11 mouse cellular contexts compared by ENCODE assay signal in the genomic region with DNA sequence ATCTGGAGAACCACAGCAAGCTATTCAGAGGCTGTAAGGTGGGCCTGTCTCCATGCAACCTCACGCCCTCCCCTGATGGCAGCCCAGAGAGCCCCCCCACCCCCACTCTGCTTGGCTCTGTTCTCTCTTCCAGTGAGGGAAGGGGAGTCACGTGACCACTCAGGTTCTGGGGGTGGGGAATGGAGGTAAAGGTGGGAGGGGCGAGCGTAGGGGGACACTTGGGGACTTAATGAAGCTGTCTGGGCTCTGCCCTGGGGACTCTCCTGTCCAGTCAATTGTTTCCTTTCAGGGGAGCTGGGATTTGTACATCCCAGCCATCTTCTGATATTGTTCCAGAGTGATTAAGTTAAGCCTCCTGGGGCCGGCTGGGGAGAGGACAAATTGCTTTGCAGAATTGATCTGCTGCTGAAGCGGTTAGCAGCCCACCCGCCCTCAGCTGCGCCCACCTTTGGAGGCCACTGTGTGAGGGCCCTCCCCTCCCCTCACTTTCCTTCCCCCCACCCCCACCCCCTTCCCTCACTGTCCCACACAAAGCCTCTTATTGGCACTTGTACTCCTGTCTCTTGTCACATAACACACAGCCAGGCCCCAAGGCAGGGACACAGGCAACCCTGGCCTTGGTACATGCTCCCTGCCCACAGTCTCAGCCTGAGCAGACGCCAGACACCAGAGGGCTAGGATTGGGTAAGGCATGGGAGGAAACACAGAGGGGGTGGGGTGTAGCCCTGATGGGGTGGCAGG. TPM values are rescaled to one million over a fixed set of nuclear protein-coding genes. Genes with fewer than 3 reads are reported as not detected.
A peak's percentile ranks its signal among the peaks of the same experiment; 100 is the strongest.
DNase-seq lines count a peak whose midpoint lies in the region; ATAC-seq and TF ChIP-seq lines count a peak whose summit lies in the region.
"Had no signal": no experiment of that assay in that cellular context is flagged by ENCODE, and none has a peak within 500 bp of the region (broad histone marks: within the 10 kb centered on the region; RNA-seq: fewer than 3 reads in every experiment).

No protein-coding gene starts in this region.

- peaks cover 26% of the 10 kb centered on the region for H3K4me1 ChIP-seq in lung, embryonic 16.5 days (replicated peaks; ENCODE audit: control insufficient read depth, insufficient read depth, low read length)
- H3K4me1 ChIP-seq in forebrain, embryonic 12.5 days: peaks cover 38% of the 10 kb centered on the region
- H3K4me1 ChIP-seq in limb, embryonic 14.5 days (ENCODE audit: control insufficient read depth, insufficient read depth, low read length): peaks cover 17% of the 10 kb centered on the region
- H3K4me1 ChIP-seq in stomach, embryonic 16.5 days (ENCODE audit: control insufficient read depth, insufficient read depth, low read length): peaks cover 10% of the 10 kb centered on the region; the same call in 1 of the 2 replicates

- no peaks in the 10 kb centered on the region for H3K36me3 ChIP-seq in lung, embryonic 16.5 days (ENCODE audit: control insufficient read depth, insufficient read depth, low read length)
- no peaks in the 10 kb centered on the region for H3K36me3 ChIP-seq in forebrain, embryonic 12.5 days (replicated peaks)
- H3K36me3 ChIP-seq in limb, embryonic 14.5 days (ENCODE audit: control insufficient read depth, insufficient read depth, low read length): no peaks in the 10 kb centered on the region
- H3K36me3 ChIP-seq in stomach, embryonic 16.5 days (ENCODE audit: control insufficient read depth, insufficient read depth, low read length): no peaks in the 10 kb centered on the region
- H3K36me3 ChIP-seq: limb, embryonic 15.5 days had no signal

- H3K9me3 ChIP-seq in lung, embryonic 16.5 days (ENCODE audit: control insufficient read depth, low read length): no peaks in the 10 kb centered on the region
- H3K9me3 ChIP-seq in forebrain, embryonic 12.5 days: no peaks in the 10 kb centered on the region
- no peaks in the 10 kb centered on the region for H3K9me3 ChIP-seq in limb, embryonic 14.5 days (ENCODE audit: control insufficient read depth, low read length)
- no peaks in the 10 kb centered on the region for H3K9me3 ChIP-seq in stomach, embryonic 16.5 days (replicated peaks; ENCODE audit: control insufficient read depth, low read length)
- H3K9me3 ChIP-seq: limb, embryonic 15.5 days had no signal

- H3K27ac ChIP-seq in lung, embryonic 16.5 days (ENCODE audit: low read length): no peak overlapping the region
- H3K27ac ChIP-seq in forebrain, embryonic 12.5 days: peak overlapping the region; percentile 90
- no peak overlapping the region for H3K27ac ChIP-seq in limb, embryonic 14.5 days (replicated peaks; ENCODE audit: low read depth, low read length)
- no peak overlapping the region for H3K27ac ChIP-seq in stomach, embryonic 16.5 days (ENCODE audit: low read length)
- H3K27ac ChIP-seq: limb, embryonic 15.5 days had no signal

- H3K4me2 ChIP-seq in lung, embryonic 16.5 days (ENCODE audit: low read depth, low read length): no peak overlapping the region
- peak overlapping the region; percentile 36 for H3K4me2 ChIP-seq in forebrain, embryonic 12.5 days
- peak overlapping the region; percentile 1; the same call in 1 of the 2 replicates for H3K4me2 ChIP-seq in limb, embryonic 14.5 days (replicated peaks; ENCODE audit: low read depth, low read length, severe bottlenecking)
- H3K4me2 ChIP-seq in stomach, embryonic 16.5 days (ENCODE audit: low read depth, low read length): no peak overlapping the region
- H3K4me2 ChIP-seq: limb, embryonic 15.5 days had no signal

- TF ChIP-seq POLR2A in limb, embryonic 14.5 days (IDR thresholded peaks at IDR 0.05; ENCODE audit: borderline replicate concordance, extremely low read depth, insufficient read depth, insufficient read length): no peak

- no peak overlapping the region for H3K4me3 ChIP-seq in lung, embryonic 16.5 days (ENCODE audit: low read length)
- H3K4me3 ChIP-seq in forebrain, embryonic 12.5 days (replicated peaks): no peak overlapping the region
- H3K4me3 ChIP-seq in limb, embryonic 14.5 days (replicated peaks; ENCODE audit: low read length): no peak overlapping the region
- H3K4me3 ChIP-seq in stomach, embryonic 16.5 days (replicated peaks; ENCODE audit: low read length): no peak overlapping the region
- H3K4me3 ChIP-seq: limb, embryonic 15.5 days had no signal

- H3K9ac ChIP-seq in lung, embryonic 16.5 days (ENCODE audit: low read length): no peak overlapping the region
- peak overlapping the region; percentile 47 for H3K9ac ChIP-seq in forebrain, embryonic 12.5 days
- H3K9ac ChIP-seq in limb, embryonic 14.5 days (ENCODE audit: low read depth, low read length, severe bottlenecking): peak overlapping the region; percentile 16; the same call in 1 of the 2 replicates
- H3K9ac ChIP-seq in stomach, embryonic 16.5 days (ENCODE audit: low read length): no peak overlapping the region
- H3K9ac ChIP-seq: limb, embryonic 15.5 days had no signal

- no peaks in the 10 kb centered on the region for H3K27me3 ChIP-seq in lung, embryonic 16.5 days (ENCODE audit: control insufficient read depth, insufficient read depth, low read depth, low read length)
- peaks cover 32% of the 10 kb centered on the region for H3K27me3 ChIP-seq in forebrain, embryonic 12.5 days
- 0 out of 2 replicates have a peak, but pooled peaks cover 3% of the 10 kb centered on the region for H3K27me3 ChIP-seq in limb, embryonic 14.5 days (ENCODE audit: control insufficient read depth, insufficient read depth, low read length)
- H3K27me3 ChIP-seq in stomach, embryonic 16.5 days (ENCODE audit: control insufficient read depth, insufficient read depth, low read length): peaks cover 4% of the 10 kb centered on the region; the same call in 1 of the 2 replicates

- no peak for DNase-seq in lung, postnatal 25 days (ENCODE audit: low spot score)
- peak; percentile 21 for DNase-seq in limb, embryonic 14.5 days (ENCODE audit: low spot score)
- DNase-seq in spleen, adult 12 weeks (ENCODE audit: low spot score): no peak
- DNase-seq in adrenal gland, adult 8-10 months: no peak
- DNase-seq: heart, adult 11 months had no signal

- ATAC-seq in lung, embryonic 16.5 days (ENCODE audit: low read depth): peak; percentile 43
- ATAC-seq in forebrain, embryonic 12.5 days (ENCODE audit: low FRiP score): peak; percentile 79
- ATAC-seq in limb, embryonic 14.5 days (ENCODE audit: low FRiP score, low read depth): no peak; the same call in 1 of the 2 replicates
- ATAC-seq in stomach, embryonic 16.5 days (ENCODE audit: insufficient read depth, low FRiP score): 0 out of 2 replicates have a peak, but pooled peaks have one; percentile 23
- no peak for ATAC-seq in monocyte, adult 5-6 weeks (replicated peaks; ENCODE audit: insufficient number of reproducible peaks, low FRiP score, low TSS enrichment, poor library complexity, severe bottlenecking)

- 19% methylated on average over 9 of the region's 9 CpGs for WGBS in lung, embryonic 16.5 days
- WGBS in forebrain, embryonic 12.5 days: 6% methylated on average over 9 of the region's 9 CpGs
- WGBS in limb, embryonic 14.5 days: 9% methylated on average over 5 of the region's 9 CpGs
- 23% methylated on average over 9 of the region's 9 CpGs for WGBS in stomach, embryonic 16.5 days

RNA-seq across cellular contexts. Expression of a gene that starts 11.5 kb away (rescaled TPM):
- 1.0 and 1.2 TPM in 2 replicates for polyA plus RNA-seq in lung, embryonic 16.5 days (2015; fragmentation: Nextera tagmentation; extraction: Ambion mirVana)
- 4.0 and 4.8 TPM in 2 replicates for polyA plus RNA-seq in forebrain, embryonic 12.5 days (2016; fragmentation: Nextera tagmentation; extraction: Ambion mirVana)
- 2.2 and 2.5 TPM in 2 replicates for polyA plus RNA-seq in limb, embryonic 14.5 days (2012; rRNA removed)
- 1.4 and 1.6 TPM in 2 replicates for polyA plus RNA-seq in limb, embryonic 14.5 days (2014; fragmentation: Nextera tagmentation; extraction: Ambion mirVana)
- polyA plus RNA-seq in stomach, embryonic 16.5 days (2015; fragmentation: Nextera tagmentation; extraction: Ambion mirVana): 0.29 and 0.32 TPM in 2 replicates
- 0.29 TPM in 1 of 3 replicates, not detected in the others for total RNA-seq in monocyte, adult 5-6 weeks (2017)
- 1 to 10 TPM; 2.4 to 8.5 (median 5.4) TPM for total RNA-seq in adrenal gland, adult 8-10 months (2022)
- total RNA-seq: neutrophil, adult 5-6 weeks had no signal

RNA-seq across cellular contexts. Expression of a gene that starts 43.7 kb away (rescaled TPM):
- polyA plus RNA-seq in lung, embryonic 16.5 days (2015; fragmentation: Nextera tagmentation; extraction: Ambion mirVana): 7.1 TPM in 2 replicates
- 15.8 and 16.1 TPM in 2 replicates for polyA plus RNA-seq in forebrain, embryonic 12.5 days (2016; fragmentation: Nextera tagmentation; extraction: Ambion mirVana)
- polyA plus RNA-seq in limb, embryonic 14.5 days (2012; rRNA removed): 24.3 and 31.3 TPM in 2 replicates
- polyA plus RNA-seq in limb, embryonic 14.5 days (2014; fragmentation: Nextera tagmentation; extraction: Ambion mirVana): 13.7 and 14.6 TPM in 2 replicates
- polyA plus RNA-seq in stomach, embryonic 16.5 days (2015; fragmentation: Nextera tagmentation; extraction: Ambion mirVana): 5.7 and 6.1 TPM in 2 replicates
- 13.5 to 38.4 TPM (median 15.3 TPM) in 3 replicates for total RNA-seq in monocyte, adult 5-6 weeks (2017)
- 10 to 100 TPM; 57.6 to 74.5 (median 59.9) TPM for total RNA-seq in adrenal gland, adult 8-10 months (2022)

Comparison
In these comparisons a context has a peak if more than half of its experiments do, and no peak if none do; other contexts are left out.
1. ATAC-seq: peak in lung, embryonic 16.5 days (single experiment), forebrain, embryonic 12.5 days (single experiment) and stomach, embryonic 16.5 days (single experiment); none in limb, embryonic 14.5 days (single experiment) and monocyte, adult 5-6 weeks (single experiment).
2. H3K4me2 ChIP-seq: peak in forebrain, embryonic 12.5 days (single experiment) and limb, embryonic 14.5 days (single experiment); none in lung, embryonic 16.5 days (single experiment) and stomach, embryonic 16.5 days (single experiment).
3. H3K9ac ChIP-seq: peak in forebrain, embryonic 12.5 days (single experiment) and limb, embryonic 14.5 days (single experiment); none in lung, embryonic 16.5 days (single experiment) and stomach, embryonic 16.5 days (single experiment).